Mouse (Mus musculus) cortical plate, adult 2 months (tissue): ENCODE results near the gene Dhrs7b.

Source experiments
- CTCF ChIP-seq: fragments of 200-500 bp; IDR thresholded peaks from 2 replicates; pipeline ENCODE4 v1.5.1; 2011; ENCODE audit warnings: mild to moderate bottlenecking, control low read depth, low read length; ENCODE audit not compliant: insufficient read depth; ENCODE audit errors: extremely low read depth
- POLR2A ChIP-seq: fragments of 200-500 bp; IDR thresholded peaks from 2 replicates; pipeline ENCODE4 v1.6.1; 2011; ENCODE audit warnings: mild to moderate bottlenecking, low read length, control low read depth; ENCODE audit not compliant: insufficient read depth; ENCODE audit errors: extremely low read depth

DNA sequence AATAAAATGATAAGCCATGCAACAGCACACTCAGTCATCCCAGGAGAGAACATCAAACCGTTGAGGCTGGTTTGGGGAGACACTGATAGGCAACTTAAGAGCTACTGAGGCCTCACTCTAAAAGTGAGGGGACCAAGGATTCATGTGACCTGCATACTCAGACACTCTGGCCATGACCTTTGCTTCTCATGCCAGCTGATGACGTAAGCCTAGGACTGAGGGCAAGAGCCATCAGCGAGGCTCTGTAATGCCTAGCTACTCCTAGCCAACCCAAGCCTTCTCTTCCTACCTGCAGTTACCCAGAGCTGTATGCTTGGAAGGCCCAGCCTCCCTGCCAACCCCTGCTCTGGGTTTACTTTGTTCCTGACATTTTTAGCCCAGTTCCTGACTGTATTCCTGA, 31.6 kb downstream of the Dhrs7b start:
- TF ChIP-seq CTCF: no peak
- TF ChIP-seq POLR2A: no peak
